Mouse (Mus musculus) right cerebral cortex, postnatal 4 days (tissue): ENCODE data around the gene Hemk1.
A peak's percentile ranks its signal among the peaks of the same experiment; 100 is the strongest.

Experiments
- DNase-seq: peaks from one replicate; pipeline ENCODE4 v3.0.0-alpha.2; 2022

Gene Hemk1

DNA sequence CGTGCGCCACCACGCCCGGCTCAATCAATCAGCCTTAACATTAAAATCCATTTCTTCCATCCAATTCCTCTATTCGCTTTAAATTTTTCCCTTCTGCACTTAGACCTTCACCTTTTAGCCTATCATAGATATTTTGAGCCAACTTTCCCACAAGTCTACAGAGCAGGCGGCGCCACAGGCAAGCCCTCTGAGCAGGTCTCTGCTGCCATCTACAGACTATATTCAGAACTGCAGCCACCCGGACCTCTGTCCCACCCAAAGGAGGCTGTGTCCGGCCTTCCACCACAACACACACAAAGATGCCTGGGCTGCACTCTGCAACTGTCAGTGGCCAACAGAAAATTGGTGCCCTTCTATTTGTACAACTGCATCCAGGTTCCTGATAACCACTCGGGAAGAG, 47.3 kb downstream of the Hemk1 start:
- peak; percentile 84 for DNase-seq

GRCm38 (mm10) chr9:107289211-107290076, 48.7 kb downstream of the Hemk1 start, which contains the start of gene Mapkapk3:
TSS of gene Mapkapk3 (minus strand) at chr9:107289877.
- DNase-seq: peak; percentile 48

DNA sequence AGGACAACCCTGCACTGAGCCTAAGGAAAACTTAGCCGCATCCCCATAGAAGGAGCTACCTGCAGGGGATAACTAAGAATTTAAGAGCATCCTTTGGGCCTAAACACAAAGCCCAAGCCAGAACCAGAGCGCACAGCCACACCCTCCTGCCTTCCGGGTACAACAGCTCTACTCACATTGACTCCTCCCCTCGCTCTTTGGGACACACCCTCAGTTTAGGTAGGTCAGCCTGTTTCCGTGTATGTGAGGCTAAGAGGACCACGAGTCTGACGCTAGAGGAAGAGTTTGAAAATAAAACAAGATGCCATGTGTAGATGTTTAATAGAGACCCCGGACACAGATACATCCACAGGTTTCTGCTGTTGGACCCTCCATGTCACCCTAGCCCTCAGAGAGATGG, 49.4 kb downstream of the Hemk1 start:
- DNase-seq: no peak

- DNase-seq: no peak
Measured at GRCm38 (mm10) chr9:107288105-107288650, 50.0 kb downstream of the Hemk1 start.

DNA sequence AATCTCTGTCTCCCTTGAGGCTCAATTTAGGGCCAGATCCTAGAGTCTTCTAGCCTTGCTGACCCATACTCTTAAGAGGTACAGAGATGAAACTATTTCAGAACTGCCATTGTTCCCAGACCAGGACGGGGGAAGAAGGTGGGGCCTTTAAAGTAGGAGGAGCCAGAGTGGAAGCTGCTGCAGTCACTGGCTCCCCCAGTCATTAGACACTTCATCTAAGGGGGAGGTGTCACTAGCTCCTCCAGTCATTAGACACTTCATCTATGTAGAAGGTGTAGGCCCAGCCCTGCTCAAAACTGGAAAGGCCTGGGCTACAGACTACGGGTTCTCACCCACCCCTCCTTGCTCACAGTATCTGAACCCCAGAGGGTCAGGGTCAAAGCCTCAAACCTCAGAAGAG, 50.9 kb downstream of the Hemk1 start:
- no peak for DNase-seq

DNA sequence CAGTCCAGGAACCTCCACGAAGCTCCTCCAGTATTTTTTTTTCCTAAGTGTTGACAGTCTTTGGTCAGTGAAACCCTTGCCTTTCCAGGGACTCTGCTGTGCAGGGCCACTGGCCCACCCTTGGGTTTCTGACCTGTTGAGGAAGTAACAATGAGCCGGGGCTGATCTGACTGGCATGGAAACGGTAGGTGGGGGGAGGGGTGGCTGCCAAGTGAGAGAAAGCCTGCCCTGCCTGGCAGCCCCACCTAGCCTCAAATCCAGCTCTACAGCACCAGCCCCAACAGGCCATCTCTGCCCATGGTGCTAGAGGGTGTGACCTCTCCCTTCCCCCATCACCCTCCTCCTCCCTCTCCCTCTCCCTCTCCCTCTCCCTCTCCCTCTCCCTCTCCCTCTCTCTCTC, 53.1 kb downstream of the Hemk1 start:
- no peak for DNase-seq

DNA sequence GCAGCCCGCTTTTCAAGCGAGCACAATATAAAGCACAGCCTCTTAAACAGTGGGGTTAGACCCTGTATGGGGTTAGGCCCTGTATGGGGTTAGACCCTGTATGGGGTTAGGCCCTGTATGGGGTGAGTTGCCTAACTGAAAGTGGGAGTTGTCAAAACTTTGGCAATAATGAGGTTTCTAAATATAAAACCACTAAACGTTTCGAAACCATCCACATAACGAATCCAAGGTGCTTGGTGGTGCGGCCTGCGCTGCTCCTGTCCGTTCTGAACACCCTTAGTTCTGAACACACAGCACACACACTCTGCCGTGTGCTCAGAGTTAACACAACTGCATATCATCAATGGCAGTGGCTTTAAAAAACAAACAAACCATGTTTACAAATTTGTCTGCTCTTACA, 55.2 kb downstream of the Hemk1 start:
- DNase-seq: no peak

DNA sequence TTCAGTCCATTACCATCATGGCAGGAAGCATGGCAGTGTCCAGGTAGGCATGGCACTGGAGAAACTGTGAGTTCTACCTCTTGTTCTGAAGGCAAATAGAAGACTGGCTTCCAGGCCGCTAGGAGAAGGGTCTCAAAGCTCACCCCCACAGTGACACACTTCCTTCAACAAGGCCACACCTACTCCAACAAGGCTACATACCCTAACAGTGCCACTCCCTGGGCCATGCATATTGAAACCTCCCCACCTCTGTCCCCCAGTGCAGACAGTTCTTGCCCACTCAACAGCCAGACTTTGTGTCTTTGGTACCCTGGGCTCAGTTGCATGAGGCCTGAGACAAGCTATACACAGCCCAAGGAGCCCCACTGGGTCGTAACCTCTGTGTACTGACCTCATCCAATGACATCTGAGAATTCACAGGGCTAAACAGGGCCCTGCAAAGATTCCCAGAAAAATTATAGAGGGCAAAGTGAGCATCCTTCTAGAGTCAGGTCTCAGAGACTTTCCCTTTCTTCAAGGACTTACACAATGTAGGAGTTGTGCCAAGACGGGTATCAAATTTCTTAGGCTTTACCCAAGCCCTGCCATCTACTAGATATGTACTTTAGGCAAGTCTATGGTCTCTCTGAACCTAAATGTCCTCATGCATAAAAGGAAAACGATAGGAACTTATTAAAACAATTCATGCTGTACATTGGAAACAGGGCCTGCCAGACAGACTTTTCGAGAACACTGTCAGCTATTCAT, 56.7 kb downstream of the Hemk1 start:
- no peak for DNase-seq

DNA sequence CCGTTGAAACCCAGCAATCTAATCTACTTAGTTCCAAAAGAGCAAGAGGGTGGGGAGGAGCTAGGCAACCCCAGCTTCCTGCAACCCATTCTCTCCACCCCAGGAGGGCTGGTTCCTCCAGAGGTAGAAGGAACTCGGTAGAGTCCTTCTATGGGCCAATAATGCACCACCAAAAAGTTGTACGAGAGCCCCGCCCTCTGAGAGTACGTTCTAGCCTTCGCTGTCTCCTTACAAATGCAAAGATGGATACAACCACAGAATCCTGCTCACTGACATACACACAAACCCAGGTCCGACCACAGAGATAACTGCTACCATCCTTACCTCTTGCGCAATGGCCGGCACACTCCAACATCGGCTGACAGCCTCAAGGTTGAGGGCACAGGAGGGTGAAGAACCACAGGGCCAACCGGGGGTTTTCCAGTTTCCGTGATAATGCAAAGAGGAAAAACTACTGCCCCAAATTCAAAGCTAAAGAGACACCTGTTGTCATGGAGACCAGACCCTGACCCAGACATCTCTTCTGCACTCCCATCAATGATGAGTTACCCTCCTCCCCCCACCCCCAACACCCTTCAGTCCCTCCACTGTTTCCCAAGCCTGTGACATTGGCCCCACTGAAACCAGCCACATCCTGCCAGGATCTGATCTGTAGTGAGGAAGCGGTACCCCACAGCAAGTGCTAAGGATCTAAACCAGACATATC, 57.7 kb downstream of the Hemk1 start:
- no peak for DNase-seq

GRCm38 (mm10) chr9:107279378-107280321, 58.5 kb downstream of the Hemk1 start:
- no peak for DNase-seq

GRCm38 (mm10) chr9:107278527-107279377, 59.4 kb downstream of the Hemk1 start:
- DNase-seq: peak; percentile 50

GRCm38 (mm10) chr9:107278126-107278525, 60.0 kb downstream of the Hemk1 start:
- peak; percentile 32 for DNase-seq

- no peak for DNase-seq
Measured at GRCm38 (mm10) chr9:107277603-107278002, 60.5 kb downstream of the Hemk1 start.
